Mouse (Mus musculus) lung, postnatal 0 days (tissue): ENCODE measurements around the gene Frmd6.

Experiments
- CTCF ChIP-seq: IDR thresholded peaks from 2 replicates; pipeline ENCODE4 v1.5.1; 2016; ENCODE audit warnings: antibody characterized with exemption, mild to moderate bottlenecking
- EP300 ChIP-seq: IDR thresholded peaks from 2 replicates; pipeline ENCODE4 v1.6.1; 2016; ENCODE audit warnings: antibody characterized with exemption, mild to moderate bottlenecking, control low read depth

GRCm38 (mm10) chr12:70824729-70825650, at the start of gene Frmd6:
- no peak; the same call in 1 of the 2 replicates for TF ChIP-seq EP300
- TF ChIP-seq CTCF = peak; percentile 71
